Mouse (Mus musculus): Measurements from ENCODE around the gene Kcnh4.
A peak's percentile ranks its signal among the peaks of the same experiment; 100 is the strongest.

Kcnh4 gene

DNA sequence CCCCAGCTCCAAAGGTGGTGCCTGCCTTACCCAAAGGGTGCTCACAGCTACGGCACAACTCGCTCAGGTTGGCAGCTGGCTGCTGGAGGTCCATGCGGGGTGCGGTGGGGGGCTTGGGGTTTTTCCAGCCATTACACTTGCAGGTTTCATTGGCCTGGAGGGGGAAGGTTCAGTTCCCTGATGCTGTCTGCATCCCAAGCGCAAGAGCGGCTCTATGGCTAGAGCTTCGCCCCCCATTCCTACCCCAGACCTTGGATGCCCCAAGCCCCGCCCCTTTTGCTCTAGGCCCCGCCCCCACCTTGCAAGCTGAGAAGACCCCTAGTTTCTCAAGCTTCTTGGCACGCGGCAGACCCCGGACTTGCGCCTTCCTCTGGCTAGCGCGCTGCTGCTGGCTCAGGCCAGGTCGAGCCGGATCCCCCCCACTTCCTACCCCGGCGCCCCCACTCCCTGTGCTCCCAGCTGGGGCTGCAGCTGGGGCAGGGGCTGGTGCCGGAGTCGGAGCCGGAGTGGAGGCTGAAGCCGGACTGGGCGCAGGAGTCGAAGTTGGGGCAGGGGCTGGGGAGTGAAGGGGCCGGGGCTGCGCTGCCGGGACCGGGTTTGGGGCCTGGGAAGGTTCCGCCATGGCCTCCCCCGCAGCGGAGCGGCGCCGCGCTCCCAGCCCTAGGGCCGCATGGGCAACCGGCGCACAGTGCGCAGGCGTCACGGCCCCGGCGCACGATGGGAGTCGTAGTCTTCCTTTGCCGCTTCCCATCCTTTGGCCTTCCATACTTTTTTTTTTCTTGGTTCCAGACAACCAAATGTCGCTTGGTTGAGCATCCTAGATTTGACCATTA is 47.7 kb downstream of the Kcnh4 start, which contains the start of gene Kat2a:
Gene Kat2a (minus strand): TSS at position 683 of the 833 bp plus-strand sequence.
- peak; percentile 89 to 94 for DNase-seq (ENCODE audit: inconsistent age in 2 of 2, low spot score in 1 of 2)

DNA sequence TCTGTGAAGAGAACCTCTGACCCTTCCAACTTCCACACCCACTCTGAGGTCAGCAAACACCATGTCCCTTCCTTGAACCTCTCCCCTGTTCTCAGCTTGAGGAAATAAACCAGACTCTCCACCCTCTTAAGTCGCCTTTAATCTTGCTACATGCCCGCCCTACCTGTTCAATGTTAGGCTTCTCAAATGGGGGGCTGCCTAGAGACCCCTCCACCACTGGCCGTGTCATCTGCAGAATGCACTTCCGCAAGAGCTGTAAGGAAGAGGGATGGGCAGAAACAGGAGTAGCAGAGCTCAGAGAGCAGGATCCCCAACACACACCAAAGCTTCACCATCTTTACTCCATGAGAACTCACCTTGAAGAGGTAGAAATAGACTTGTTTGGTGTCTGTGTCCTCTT is 48.8 kb downstream of the Kcnh4 start:
- peak in 1 of 2 experiments; percentile 30 for DNase-seq (ENCODE audit: inconsistent age in 2 of 2, low spot score in 1 of 2)

DNA sequence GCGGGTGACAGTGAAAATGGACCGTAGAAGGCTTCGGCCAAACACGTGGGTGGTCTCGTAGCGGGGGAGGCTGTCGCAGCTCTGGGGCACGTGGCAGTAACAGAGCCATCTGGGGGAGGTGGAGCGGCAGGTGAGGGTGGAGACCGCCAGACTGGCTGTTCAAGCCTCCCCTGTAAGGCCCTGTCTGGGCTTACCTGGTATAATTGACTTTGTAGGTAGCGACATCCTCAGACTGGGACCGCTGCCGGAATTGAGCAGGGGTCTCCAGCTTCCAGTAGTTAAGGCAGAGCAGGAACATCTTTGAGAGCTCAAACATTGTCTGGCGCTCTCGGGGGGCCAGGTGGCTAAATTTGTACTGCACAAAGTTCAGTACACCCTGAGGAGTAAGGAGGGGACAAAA is 49.2 kb downstream of the Kcnh4 start:
- peak in 1 of 2 experiments; percentile 34 for DNase-seq (ENCODE audit: inconsistent age in 2 of 2, low spot score in 1 of 2)

DNA sequence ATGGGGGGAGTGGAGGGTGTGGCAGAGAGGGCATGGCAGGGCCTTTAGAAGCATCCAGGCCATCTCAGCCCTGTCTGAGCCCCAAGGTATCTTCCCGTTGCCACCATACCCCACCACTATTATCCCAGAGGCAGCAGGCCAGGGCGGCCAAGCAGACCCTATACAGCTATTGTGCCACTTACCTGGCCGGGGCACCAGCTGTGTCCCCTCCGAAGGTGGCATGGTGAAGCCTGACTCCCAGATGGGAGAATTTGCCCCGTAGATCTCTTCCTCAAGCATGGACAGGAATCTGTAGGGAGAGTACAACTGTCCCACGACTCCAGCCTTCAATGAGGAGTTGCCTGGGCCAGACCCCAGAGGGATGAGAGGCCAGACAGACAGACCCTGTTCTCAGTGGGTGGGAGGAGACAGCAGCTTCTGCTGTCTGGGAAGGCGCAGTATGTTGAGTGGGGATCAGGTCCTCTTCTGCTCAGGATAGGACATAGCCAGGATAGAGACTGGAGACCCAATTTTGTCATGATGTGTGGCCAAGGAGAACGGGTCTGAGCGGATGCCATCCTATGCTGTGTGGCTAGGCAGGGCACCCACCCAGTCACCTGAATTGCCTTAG is 50.4 kb downstream of the Kcnh4 start:
- DNase-seq (ENCODE audit: inconsistent age in 2 of 2, low spot score in 1 of 2): peak in 1 of 2 experiments; percentile 31

DNA sequence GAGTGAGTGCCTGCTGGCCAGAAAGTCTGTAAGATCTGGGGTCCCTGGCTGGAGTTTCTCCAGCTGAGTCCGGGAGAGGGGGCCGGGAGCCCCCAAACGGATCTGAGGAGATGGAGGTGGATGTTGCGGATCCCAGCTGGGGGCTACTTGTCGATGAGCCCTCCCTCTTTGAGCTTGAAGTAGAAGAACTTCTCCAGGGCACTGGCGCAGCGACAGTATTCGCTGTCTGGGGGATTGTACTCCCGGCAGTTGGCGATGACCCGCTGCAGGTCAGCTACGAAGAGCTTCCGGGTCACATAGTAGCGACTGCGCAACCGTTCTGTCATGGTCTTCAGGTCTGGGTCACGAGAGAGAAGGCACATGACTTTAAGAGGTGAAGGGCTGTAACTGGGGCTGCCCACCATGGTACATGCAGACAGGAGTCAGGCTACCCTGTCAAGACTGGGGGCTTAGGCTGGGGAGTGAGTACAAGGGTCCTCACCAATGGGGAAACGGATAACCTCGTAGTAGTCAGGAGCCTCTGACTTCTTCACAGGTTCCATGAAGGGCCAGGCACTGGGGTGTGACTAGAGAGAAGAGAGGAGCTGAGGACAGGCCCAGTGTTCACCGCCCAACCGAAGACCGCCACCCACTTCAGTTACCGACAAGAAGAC is 54.5 kb downstream of the Kcnh4 start:
- peak in 1 of 2 experiments; percentile 55 for DNase-seq (ENCODE audit: inconsistent age in 2 of 2, low spot score in 1 of 2)

DNA sequence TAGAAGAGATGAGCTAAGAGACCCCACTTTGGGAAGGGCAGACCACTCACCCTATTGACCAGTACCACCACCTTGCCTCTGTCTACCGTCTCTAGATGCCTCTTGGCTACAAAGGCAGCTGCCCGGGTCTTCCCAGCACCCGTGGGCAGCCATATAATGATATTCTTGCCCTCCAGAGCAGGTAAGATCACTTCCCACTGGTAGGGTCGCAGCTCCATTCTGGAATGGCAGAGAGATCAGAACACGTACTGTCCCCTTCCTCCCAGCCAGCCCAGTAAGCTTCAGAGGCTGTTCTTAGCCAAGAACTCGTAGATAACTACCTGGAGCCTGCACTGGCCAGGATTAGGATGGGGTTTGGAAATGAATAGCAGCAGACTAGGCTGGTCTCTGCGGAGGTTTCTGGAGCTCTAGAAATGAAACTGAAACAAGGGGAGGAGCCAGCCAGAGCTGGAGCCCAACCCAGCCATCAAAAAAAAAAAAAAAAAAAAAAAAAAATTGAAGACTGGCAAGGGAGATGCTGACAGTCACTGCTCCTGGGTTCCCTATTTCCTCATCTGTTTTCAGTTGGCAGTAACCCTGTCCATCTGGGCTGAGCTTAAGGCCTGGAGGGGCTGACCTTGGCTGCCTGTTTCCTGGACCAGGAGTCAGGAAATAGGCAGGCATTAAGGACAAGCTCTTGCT is 55.8 kb downstream of the Kcnh4 start, which contains the start of gene Dhx58:
Gene Dhx58 (minus strand): TSS at position 421 of the 681 bp plus-strand sequence.
- DNase-seq (ENCODE audit: inconsistent age in 2 of 2, low spot score in 1 of 2): peak in 1 of 2 experiments; percentile 81

DNA sequence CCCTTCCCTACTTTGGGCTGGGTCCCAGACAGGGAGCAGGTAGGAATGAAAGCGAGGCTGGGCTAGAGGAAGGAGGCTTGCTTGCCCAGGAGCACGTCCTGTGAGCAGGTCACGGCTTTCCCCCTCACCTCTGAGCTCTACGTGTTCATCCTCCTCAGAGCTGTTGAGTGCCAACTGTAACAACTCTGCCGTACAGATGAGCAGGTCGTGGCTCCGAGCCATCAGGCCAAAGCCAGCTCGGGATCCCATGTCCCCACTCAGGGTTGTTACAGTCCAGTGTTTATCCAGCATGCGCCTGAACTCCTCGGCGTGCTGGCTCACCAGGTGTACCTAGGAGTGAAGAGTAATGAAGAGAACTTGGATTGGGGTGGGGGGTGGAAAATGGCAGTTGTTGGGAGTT is 56.4 kb downstream of the Kcnh4 start:
- peak in 1 of 2 experiments; percentile 68 for DNase-seq (ENCODE audit: inconsistent age in 2 of 2, low spot score in 1 of 2)

DNA sequence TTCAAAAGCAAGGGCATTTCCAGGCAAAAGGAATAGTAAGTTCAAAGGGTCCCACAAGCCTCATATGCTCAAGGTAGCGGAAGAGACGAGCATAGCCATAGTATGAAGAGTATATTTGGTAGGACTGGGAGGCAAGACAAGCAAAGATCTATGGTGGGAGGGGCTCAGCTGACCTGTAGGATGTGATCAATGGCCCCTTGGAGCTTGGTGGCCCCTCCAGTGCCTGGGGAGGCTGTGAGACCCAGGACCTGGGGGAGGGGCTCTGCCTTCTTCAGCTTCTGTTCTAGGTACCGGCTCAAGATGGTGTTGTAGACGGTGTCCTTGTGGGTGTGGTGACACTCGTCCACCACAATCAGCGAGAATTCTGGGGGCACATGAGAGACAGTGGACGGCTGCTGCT is 56.8 kb downstream of the Kcnh4 start:
- DNase-seq (ENCODE audit: inconsistent age in 2 of 2, low spot score in 1 of 2): no peak

DNA sequence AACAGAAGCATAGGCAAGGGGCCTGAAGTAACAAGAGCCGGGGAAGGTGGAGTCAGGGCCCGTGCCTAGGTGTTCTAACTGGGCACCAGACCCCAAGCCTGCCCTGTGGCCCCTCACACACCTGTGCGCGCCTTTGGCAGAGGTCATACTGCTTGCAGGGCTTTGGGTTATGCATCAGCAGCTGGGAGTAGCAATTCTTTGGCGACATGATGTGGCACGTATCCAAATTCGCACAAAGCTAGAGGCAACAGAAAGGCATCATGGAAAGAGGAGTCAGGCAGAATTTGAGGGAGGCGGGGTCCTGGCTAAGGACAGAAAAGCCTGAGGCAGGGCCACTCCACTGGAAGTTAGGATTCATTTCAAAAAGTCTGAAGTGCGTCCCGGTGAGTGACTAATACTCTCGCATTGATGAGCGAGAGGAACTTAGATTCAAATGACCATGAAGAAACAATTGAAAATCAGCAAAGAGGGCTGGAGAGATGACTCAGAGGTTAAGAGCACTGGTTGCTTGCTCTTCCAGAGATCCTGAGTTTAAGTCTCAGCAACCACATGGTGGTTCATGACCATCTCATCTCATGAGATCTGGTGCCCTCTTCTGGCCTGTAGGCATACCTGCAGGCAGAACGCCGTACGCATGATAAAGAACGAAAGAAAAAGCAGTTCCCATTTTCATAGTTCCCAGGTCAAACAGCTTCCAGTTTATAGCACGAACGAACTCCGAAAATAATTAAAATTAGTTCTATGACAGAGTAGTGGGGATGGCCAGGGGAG is 57.5 kb downstream of the Kcnh4 start:
- peak; percentile 81 to 93 for DNase-seq (ENCODE audit: inconsistent age in 2 of 2, low spot score in 1 of 2)

DNA sequence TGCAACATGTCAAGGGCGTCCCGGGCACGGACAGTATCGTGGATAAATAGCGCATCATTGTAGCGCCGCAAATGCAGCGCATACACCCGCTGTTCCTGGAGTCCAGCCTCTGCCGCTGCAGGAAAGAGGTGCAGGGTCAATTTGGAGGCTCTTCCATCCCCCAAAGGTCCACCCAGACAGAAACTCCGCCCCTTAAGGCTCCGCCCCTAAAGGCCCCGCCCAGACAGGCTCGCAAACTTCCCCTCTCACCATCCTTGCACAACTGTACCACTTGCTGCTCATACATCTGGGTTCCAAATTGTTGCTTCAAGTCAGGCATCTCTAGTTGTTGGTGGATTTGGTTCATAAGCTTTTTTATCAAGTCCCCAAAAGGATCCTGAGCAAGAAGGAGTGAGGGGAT is 58.4 kb downstream of the Kcnh4 start:
- peak; percentile 90 to 95 for DNase-seq (ENCODE audit: inconsistent age in 2 of 2, low spot score in 1 of 2)

DNA sequence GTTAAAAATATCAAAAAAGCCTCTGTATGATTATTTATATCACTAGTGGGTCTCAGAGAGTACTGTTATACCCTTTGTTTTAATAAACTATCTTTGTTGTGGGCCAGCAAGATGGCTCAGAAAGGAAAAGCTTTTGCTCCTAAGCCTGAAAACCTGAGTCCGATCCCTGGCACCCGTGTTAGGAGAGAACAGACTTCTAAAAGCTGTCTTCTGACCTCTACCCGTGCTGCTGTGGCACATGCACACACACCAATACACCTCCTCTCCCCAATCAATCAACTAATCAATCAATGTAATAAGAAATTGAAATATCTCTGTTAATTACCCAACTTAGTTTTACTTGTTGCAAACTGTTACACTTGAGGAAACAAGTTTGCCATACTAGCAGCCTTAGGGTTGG is 59.0 kb downstream of the Kcnh4 start:
- DNase-seq (ENCODE audit: inconsistent age in 2 of 2, low spot score in 1 of 2): no peak

DNA sequence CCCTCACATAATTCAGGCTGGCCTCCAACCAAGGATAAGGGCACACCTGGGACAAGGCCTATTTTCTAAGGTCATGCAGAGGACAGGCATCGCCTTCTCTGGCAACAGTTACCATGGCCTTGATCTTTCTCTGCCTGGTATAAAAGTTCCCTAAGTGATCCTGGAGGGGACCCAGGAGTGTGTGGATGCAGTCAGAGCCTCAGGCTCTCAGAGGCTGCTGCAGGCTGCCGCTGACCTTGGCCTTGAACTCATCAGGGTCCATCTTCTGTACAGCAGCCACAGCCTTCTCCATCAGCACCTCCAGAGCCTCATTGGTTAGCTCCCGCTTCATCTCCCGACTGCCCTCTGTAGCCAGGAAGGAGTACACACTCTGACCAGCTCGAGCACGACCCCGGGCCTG is 61.8 kb downstream of the Kcnh4 start:
- peak; percentile 84 to 89 for DNase-seq (ENCODE audit: inconsistent age in 2 of 2, low spot score in 1 of 2)

DNA sequence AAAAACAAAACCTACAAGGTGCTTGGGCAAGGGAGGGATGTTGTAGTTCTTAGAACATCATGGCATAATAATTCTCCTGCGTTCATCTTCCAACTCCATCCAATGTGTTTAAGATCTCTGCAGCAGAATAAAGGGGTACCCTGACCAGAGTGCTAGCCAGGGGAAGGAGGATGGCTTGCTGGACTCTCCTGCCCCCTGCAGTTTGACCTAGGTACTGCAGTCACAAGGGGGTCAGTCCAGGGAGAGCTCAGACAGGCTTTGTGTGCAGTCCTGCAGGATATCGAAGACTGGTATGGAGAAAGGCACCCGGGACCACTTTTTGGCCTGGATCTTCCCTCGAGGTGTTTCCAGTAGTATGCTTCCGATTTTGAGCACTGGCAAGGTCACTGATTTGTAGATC is 64.8 kb downstream of the Kcnh4 start:
- DNase-seq (ENCODE audit: inconsistent age in 2 of 2, low spot score in 1 of 2): peak; percentile 78 to 94

DNA sequence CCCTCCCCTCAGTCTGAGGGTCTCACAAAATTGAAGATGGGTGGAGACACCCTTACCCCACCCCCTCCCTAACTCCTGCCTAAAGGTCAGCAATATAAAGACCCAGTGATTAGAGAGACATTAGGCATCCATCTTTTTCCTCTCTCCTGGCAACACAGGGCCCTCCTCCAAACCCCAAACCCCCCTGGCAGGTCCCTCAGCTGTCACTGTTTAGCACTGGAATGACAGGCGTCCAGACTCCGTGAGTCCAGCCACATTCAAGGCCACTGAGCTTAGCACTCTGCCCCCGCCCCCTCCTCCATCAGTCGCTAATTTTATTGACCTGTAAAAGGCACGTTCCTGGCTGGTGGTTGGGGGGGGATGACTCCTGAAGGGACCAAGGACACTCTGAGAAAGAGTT is 66.6 kb downstream of the Kcnh4 start:
- peak in 1 of 2 experiments; percentile 37 for DNase-seq (ENCODE audit: inconsistent age in 2 of 2, low spot score in 1 of 2)

DNA sequence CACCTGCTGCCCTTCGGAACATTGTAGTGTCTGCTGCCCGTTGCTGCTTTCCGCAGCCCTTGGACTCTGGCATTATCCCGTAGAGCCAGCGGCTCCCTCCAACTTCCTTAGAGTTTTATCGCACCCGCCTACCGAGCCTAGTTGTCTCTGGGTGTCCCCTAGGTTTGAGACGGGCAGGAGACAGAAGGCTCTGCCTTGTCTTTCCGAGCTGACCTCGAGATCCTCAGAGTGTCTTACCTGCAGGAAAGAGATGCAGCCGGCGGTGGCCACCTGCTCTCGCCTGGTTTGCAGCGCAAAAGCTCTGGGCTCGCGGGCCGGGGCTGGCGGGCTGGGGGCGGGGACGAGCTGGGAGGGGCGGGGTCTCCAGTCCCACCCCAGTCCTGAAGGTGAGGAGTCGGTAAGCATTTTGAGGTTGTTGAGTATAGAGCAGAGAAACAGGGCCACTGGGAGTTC is 67.6 kb downstream of the Kcnh4 start, which contains the start of gene Zfp385c:
Gene Zfp385c (minus strand): TSS at position 292 of the 453 bp plus-strand sequence.
- DNase-seq (ENCODE audit: inconsistent age in 2 of 2, low spot score in 1 of 2): peak in 1 of 2 experiments; percentile 57

DNA sequence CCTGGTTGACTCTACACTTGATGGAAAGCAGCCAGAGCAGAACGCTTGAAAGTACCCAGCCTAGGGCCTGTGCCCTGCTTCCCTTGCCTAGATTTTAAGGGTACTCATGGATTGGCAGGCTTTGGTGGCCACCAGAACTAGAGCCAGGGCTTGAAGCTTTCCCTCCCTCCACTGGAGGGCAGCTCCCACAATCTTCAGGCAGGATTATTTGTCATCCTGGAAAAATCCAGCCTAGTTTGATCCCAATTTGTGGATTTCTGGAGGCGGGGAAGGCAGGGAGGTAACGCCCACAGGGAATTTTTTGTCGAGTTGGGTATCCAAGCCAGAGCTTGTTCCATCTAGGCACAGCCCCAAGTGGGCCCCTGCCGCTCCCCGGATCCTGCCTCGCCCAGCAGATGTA is 69.4 kb downstream of the Kcnh4 start:
- no peak for DNase-seq (ENCODE audit: inconsistent age in 2 of 2, low spot score in 1 of 2)

All from adrenal gland, adult (tissue).